Mouse (Mus musculus): ENCODE data around the gene Sgta. TPM values are rescaled to one million over a fixed set of nuclear protein-coding genes. Genes with fewer than 3 reads are reported as not detected.
"Not testable (repeated sequence)": the region's sequence is repeated elsewhere in the genome, so short reads cannot be mapped to it uniquely, and the experiment has no call there.

Sgta gene
- polyA plus RNA-seq, 1 experiment from 2014 or later, result 171 TPM

DNA sequence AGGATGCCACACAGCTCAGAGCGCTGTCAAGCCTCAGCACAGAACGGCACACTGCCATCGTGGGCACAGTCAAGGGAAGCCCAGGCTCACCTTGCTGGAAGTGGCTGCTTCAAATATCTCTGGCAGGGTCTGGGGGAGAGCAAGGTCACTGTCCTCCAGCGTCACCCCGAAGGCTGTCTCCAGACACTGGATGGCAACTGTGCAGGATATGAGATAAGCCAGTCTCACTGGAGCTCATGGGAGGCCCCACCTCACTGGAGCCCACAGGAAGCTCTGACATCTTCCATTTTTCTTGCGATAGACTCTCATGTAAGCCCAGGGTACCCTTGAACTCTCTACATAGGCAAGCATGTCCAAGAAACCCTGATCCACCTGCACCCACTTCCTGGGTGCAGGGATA is 8.8 kb downstream of the Sgta start:
- H3K4me2 ChIP-seq (ENCODE audit: low read length), result no peak overlapping the region
- peaks cover 64% of the 10 kb centered on the region for H3K36me3 ChIP-seq (ENCODE audit: control insufficient read depth, insufficient read depth, low read length)
- H3K9ac ChIP-seq (ENCODE audit: low read length), result no peak overlapping the region
- ATAC-seq (replicated peaks; ENCODE audit: low FRiP score, low TSS enrichment, low read depth), result no peak
- 93% methylated on average over 6 of the region's 6 CpGs for WGBS
- H3K27ac ChIP-seq (ENCODE audit: low read depth), result no peak overlapping the region
- H3K9me3 ChIP-seq (ENCODE audit: control insufficient read depth, low read length), result no peaks in the 10 kb centered on the region
- H3K27me3 ChIP-seq (replicated peaks; ENCODE audit: control insufficient read depth, insufficient read depth, low read length), result no peaks in the 10 kb centered on the region
- H3K4me3 ChIP-seq (ENCODE audit: low read depth, low read length), result no peak overlapping the region
- no peak for DNase-seq (ENCODE audit: low spot score)
- no peaks in the 10 kb centered on the region for H3K4me1 ChIP-seq (replicated peaks; ENCODE audit: control insufficient read depth, insufficient read depth, low read length)

DNA sequence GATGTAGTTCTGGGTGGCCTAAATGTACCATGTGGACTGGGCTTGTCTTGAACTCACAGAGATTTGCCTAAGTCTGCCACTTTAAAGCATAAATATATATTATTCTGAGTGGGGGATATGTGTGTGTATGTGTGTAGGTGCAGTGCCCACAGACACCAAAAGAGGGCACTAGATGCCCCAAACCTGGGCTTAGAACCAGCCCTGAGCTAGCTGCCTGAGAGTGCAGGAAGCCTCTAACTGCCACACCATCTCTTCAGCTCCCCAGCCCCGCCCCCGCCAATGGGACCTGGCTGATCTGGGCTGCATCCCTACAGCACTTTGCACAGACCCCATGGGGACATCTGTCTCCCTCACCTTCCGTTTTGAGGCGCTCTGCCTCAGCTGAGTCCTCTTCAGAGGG is 9.3 kb downstream of the Sgta start:
- 83% methylated on average over 4 of the region's 4 CpGs for WGBS
- DNase-seq (ENCODE audit: low spot score) (no peak), ATAC-seq (replicated peaks; ENCODE audit: low FRiP score, low TSS enrichment, low read depth) (no peak)
- no peaks in the 10 kb centered on the region for H3K9me3 ChIP-seq (ENCODE audit: control insufficient read depth, low read length)
- no peak overlapping the region for H3K4me2 ChIP-seq (ENCODE audit: low read length)
- H3K36me3 ChIP-seq (ENCODE audit: control insufficient read depth, insufficient read depth, low read length), result peaks cover 69% of the 10 kb centered on the region
- H3K27ac ChIP-seq (ENCODE audit: low read depth), result no peak overlapping the region
- no peak overlapping the region for H3K9ac ChIP-seq (ENCODE audit: low read length)
- no peak overlapping the region for H3K4me3 ChIP-seq (ENCODE audit: low read depth, low read length)
- no peaks in the 10 kb centered on the region for H3K27me3 ChIP-seq (replicated peaks; ENCODE audit: control insufficient read depth, insufficient read depth, low read length)
- no peaks in the 10 kb centered on the region for H3K4me1 ChIP-seq (replicated peaks; ENCODE audit: control insufficient read depth, insufficient read depth, low read length)

DNA sequence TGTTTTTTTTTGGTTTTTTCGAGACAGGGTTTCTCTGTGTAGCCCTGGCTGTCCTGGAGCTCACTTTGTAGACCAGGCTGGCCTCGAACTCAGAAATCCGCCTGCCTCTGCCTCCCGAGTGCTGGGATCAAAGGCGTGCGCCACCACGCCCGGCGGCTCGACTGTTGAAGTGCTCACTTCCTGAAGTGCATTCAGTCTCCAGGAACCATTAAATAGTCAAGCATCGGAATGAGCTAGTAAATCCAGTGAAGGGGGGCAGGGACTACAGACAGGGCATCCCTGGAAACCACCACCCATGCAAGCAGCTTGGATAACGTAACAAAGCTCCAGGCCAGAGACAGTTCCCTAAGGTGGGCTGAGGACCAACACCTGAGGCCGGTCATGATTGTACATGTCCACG is 14.7 kb downstream of the Sgta start:
- H3K4me1 ChIP-seq (replicated peaks; ENCODE audit: control insufficient read depth, insufficient read depth, low read length); H3K27me3 ChIP-seq (replicated peaks; ENCODE audit: control insufficient read depth, insufficient read depth, low read length); H3K4me2 ChIP-seq (ENCODE audit: low read length); H3K9ac ChIP-seq (ENCODE audit: low read length); DNase-seq (ENCODE audit: low spot score); H3K4me3 ChIP-seq (ENCODE audit: low read depth, low read length); H3K27ac ChIP-seq (ENCODE audit: low read depth); ATAC-seq (replicated peaks; ENCODE audit: low FRiP score, low TSS enrichment, low read depth); H3K9me3 ChIP-seq (ENCODE audit: control insufficient read depth, low read length): not testable (repeated sequence)
- WGBS, result 91% methylated on average over 14 of the region's 14 CpGs
- peaks cover 82% of the 10 kb centered on the region for H3K36me3 ChIP-seq (ENCODE audit: control insufficient read depth, insufficient read depth, low read length)

DNA sequence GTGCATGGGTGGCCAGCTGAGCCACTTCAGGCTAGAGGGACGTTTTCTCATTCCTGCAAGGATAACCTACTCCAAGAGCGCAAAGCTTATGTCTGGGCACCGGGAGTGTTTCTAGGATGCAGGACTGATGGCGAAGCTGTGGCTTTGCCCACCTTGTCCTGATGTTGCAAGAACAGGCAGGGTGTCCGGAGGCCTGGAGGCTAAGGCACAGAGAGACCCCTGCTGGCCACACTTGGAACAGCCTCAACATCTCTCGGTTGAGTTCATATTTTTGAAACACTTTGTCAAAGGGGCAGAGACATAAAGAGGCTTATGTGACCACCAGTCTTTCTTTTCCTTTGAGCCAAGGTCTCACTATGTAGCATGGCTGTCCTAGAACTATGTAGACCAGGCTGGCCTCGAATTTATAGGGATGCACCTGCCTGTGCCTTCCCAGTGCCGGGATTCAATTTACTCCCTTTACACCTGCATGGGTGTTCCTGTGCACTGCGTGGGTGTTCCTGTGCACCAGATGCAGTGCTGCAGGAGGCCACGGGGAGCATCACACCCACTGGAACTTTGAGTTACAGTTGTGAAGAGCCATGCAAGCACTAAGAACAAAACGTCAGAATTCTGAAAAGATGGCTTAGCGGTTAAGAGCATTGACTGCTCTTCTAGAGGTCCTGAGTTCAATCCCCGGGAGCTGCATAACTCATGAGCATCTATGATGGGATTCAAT is 18.4 kb downstream of the Sgta start:
- 36% methylated on average over 13 of the region's 13 CpGs for WGBS
- no peak overlapping the region for H3K9ac ChIP-seq (ENCODE audit: low read length)
- no peaks in the 10 kb centered on the region for H3K9me3 ChIP-seq (ENCODE audit: control insufficient read depth, low read length)
- DNase-seq (ENCODE audit: low spot score) (peak; percentile 88), ATAC-seq (replicated peaks; ENCODE audit: low FRiP score, low TSS enrichment, low read depth) (no peak)
- H3K4me1 ChIP-seq (replicated peaks; ENCODE audit: control insufficient read depth, insufficient read depth, low read length), result no peaks in the 10 kb centered on the region
- H3K4me3 ChIP-seq (ENCODE audit: low read depth, low read length), result no peak overlapping the region
- peaks cover 45% of the 10 kb centered on the region for H3K36me3 ChIP-seq (ENCODE audit: control insufficient read depth, insufficient read depth, low read length)
- H3K27me3 ChIP-seq (replicated peaks; ENCODE audit: control insufficient read depth, insufficient read depth, low read length), result no peaks in the 10 kb centered on the region
- no peak overlapping the region for H3K4me2 ChIP-seq (ENCODE audit: low read length)
- no peak overlapping the region for H3K27ac ChIP-seq (ENCODE audit: low read depth)

DNA sequence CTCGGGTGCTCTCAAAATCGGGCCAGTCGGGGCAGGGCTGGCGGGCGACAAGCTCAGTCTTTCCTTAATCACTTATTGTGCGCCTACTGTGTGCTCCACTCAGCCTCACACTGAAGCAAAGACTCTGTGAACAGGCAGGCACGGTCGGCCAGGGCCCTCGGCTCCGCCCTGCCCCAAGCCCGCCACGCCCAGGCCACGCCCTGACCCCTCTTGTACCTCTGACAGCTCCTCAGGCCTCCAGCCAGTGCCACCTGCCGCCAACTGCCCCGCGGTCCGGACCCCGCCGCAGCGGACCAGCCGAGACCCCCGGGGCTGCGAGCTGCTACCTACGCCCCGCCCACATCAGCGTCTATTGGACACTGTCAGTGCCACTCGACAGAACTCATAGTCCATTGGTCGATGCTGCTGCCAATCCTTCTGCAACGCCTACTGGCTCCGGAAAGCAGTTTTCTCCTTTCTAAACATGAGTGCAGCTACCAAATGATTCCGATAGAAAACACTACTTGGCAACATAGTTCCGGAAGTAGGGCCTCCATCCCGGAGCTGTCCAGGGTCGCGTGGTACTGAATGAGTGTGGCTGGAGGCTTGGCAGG is 22.9 kb downstream of the Sgta start, which contains the start of gene Slc39a3:
Gene Slc39a3 (minus strand): TSS at position 439 of the 593 bp plus-strand sequence.
- Histone ChIP-seq H3K27me3 (replicated peaks; ENCODE audit: control insufficient read depth, insufficient read depth, low read length) (no peaks in the 10 kb centered on the region), H3K27ac (ENCODE audit: low read depth) (peak within 1 kb of the TSS; percentile 16; the same call in 1 of the 2 replicates), H3K4me3 (ENCODE audit: low read depth, low read length) (peak within 1 kb of the TSS; percentile 71), H3K9ac (ENCODE audit: low read length) (peak within 1 kb of the TSS; percentile 54), H3K36me3 (ENCODE audit: control insufficient read depth, insufficient read depth, low read length) (0 out of 2 replicates have a peak, but pooled peaks cover under 1% of the 10 kb centered on the region), H3K4me2 (ENCODE audit: low read length) (peak within 1 kb of the TSS; percentile 59), H3K4me1 (replicated peaks; ENCODE audit: control insufficient read depth, insufficient read depth, low read length) (no peaks in the 10 kb centered on the region), H3K9me3 (ENCODE audit: control insufficient read depth, low read length) (no peaks in the 10 kb centered on the region)
- under 1% methylated on average over 35 of the region's 35 CpGs for WGBS
- peak; percentile 99 for ATAC-seq (replicated peaks; ENCODE audit: low FRiP score, low TSS enrichment, low read depth)
- peak; percentile 100 for DNase-seq (ENCODE audit: low spot score)

DNA sequence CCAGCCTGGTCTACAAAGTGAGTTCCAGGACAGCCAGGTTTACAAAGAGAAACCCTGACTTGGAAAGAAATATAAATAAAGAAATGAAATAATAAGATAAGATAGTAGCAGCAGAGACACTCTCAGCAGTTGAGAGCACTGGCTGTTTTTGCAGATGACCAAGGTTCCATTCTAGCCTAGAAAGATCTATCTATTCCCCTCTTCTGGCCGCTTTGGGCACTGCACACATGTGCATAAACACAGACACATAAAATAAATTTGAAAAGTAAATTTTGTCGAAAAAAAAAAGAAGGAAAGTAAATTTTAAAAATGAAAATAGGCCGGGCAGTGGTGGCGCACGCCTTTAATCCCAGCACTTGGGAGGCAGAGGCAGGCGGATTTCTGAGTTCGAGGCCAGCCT is 23.7 kb downstream of the Sgta start:
- H3K9ac ChIP-seq (ENCODE audit: low read length), result no peak overlapping the region
- no peak overlapping the region for H3K4me2 ChIP-seq (ENCODE audit: low read length)
- 0 out of 2 replicates have a peak, but pooled peaks cover 2% of the 10 kb centered on the region for H3K36me3 ChIP-seq (ENCODE audit: control insufficient read depth, insufficient read depth, low read length)
- H3K9me3 ChIP-seq (ENCODE audit: control insufficient read depth, low read length), result no peaks in the 10 kb centered on the region
- no peak overlapping the region for H3K4me3 ChIP-seq (ENCODE audit: low read depth, low read length)
- no peak for ATAC-seq (replicated peaks; ENCODE audit: low FRiP score, low TSS enrichment, low read depth)
- no peaks in the 10 kb centered on the region for H3K27me3 ChIP-seq (replicated peaks; ENCODE audit: control insufficient read depth, insufficient read depth, low read length)
- 79% methylated on average over 7 of the region's 7 CpGs for WGBS
- no peak overlapping the region for H3K27ac ChIP-seq (ENCODE audit: low read depth)
- no peaks in the 10 kb centered on the region for H3K4me1 ChIP-seq (replicated peaks; ENCODE audit: control insufficient read depth, insufficient read depth, low read length)
- DNase-seq (ENCODE audit: low spot score), result no peak

DNA sequence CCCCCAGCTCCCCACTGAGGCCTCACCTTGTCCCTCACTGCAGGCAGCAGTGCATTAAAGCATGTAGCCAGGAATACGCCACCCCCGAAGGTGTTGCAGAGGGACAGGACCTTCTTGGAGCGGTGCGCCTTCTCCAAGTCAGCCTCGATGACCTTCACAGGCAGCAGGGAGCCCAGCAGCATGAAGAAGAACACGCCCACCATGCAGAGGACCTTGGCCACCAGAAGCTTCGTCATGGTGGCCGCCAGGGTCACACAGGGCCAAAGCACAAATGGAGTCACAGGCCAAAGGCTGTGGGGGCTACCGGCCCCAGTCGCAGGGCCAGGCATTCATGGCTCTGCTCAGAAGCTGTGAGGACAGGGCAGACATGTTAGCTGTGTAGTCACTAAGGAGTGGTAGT is 26.4 kb downstream of the Sgta start:
- ATAC-seq (replicated peaks; ENCODE audit: low FRiP score, low TSS enrichment, low read depth), result no peak
- H3K4me1 ChIP-seq (replicated peaks; ENCODE audit: control insufficient read depth, insufficient read depth, low read length), result no peaks in the 10 kb centered on the region

DNA sequence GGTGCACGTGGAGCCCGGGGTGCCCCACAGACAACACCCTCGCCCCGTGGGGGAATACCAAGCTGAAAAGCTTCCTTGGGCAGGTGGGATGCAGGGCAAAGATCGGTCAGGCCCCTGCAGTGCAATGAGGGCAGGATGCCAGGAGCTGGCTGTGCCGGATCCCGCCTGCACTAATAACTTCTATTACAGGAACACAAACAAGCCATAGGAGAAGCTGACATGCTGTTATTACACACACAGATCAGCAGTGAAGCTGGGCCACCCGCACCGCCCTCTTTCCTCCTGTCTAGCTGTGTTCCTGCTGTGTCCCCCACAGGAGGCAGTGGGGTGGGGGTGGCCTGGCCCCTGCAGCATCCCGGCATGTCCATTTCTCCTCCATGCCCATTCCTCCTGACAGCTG is 30.9 kb downstream of the Sgta start:
- Histone ChIP-seq H3K27me3 (replicated peaks; ENCODE audit: control insufficient read depth, insufficient read depth, low read length) (peaks cover 26% of the 10 kb centered on the region), H3K27ac (ENCODE audit: low read depth) (no peak overlapping the region), H3K4me3 (ENCODE audit: low read depth, low read length) (no peak overlapping the region), H3K9me3 (ENCODE audit: control insufficient read depth, low read length) (no peaks in the 10 kb centered on the region), H3K9ac (ENCODE audit: low read length) (no peak overlapping the region), H3K4me1 (replicated peaks; ENCODE audit: control insufficient read depth, insufficient read depth, low read length) (0 out of 2 replicates have a peak, but pooled peaks cover 2% of the 10 kb centered on the region), H3K36me3 (ENCODE audit: control insufficient read depth, insufficient read depth, low read length) (peaks cover 14% of the 10 kb centered on the region), H3K4me2 (ENCODE audit: low read length) (no peak overlapping the region)
- DNase-seq (ENCODE audit: low spot score) (no peak), ATAC-seq (replicated peaks; ENCODE audit: low FRiP score, low TSS enrichment, low read depth) (no peak)
- WGBS, result 73% methylated on average over 10 of the region's 10 CpGs

More for the DNA sequence above, 26.4 kb downstream of the Sgta start:
- no peak overlapping the region for H3K27ac ChIP-seq (ENCODE audit: low read depth)
- H3K4me2 ChIP-seq (ENCODE audit: low read length), result no peak overlapping the region
- WGBS, result 83% methylated on average over 10 of the region's 10 CpGs
- H3K36me3 ChIP-seq (ENCODE audit: control insufficient read depth, insufficient read depth, low read length), result peaks cover 14% of the 10 kb centered on the region
- no peak overlapping the region for H3K4me3 ChIP-seq (ENCODE audit: low read depth, low read length)
- DNase-seq (ENCODE audit: low spot score), result no peak
- H3K9ac ChIP-seq (ENCODE audit: low read length), result no peak overlapping the region
- no peaks in the 10 kb centered on the region for H3K27me3 ChIP-seq (replicated peaks; ENCODE audit: control insufficient read depth, insufficient read depth, low read length)
- no peaks in the 10 kb centered on the region for H3K9me3 ChIP-seq (ENCODE audit: control insufficient read depth, low read length)

DNA sequence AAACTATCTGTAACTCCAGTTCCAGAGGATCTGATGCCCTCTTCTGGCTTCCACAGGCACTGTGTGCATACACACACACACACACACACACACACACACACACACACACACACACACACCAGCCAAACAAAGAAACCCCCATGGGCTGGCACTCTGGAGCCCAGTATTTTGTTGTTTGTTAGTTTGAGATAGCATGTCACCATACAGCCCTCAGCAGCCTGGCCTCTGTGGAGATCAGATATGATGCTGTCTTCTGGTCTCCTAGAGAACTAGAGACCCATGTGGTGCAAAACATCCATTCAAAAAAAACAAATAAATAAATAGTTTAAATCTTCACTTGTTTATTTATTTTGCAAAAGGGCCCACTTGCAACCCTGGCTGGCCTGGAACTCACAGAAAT is 31.8 kb downstream of the Sgta start:
- no peak for DNase-seq (ENCODE audit: low spot score)
- no peak for ATAC-seq (replicated peaks; ENCODE audit: low FRiP score, low TSS enrichment, low read depth)
- 0 out of 2 replicates have a peak, but pooled peaks cover 2% of the 10 kb centered on the region for H3K4me1 ChIP-seq (replicated peaks; ENCODE audit: control insufficient read depth, insufficient read depth, low read length)

More for the DNA sequence above, 31.8 kb downstream of the Sgta start:
- Histone ChIP-seq H3K27ac (ENCODE audit: low read depth) (no peak overlapping the region), H3K4me2 (ENCODE audit: low read length) (no peak overlapping the region), H3K27me3 (replicated peaks; ENCODE audit: control insufficient read depth, insufficient read depth, low read length) (peaks cover 33% of the 10 kb centered on the region), H3K36me3 (ENCODE audit: control insufficient read depth, insufficient read depth, low read length) (peaks cover 14% of the 10 kb centered on the region), H3K9me3 (ENCODE audit: control insufficient read depth, low read length) (no peaks in the 10 kb centered on the region), H3K9ac (ENCODE audit: low read length) (no peak overlapping the region), H3K4me3 (ENCODE audit: low read depth, low read length) (no peak overlapping the region)

Measured in intestine, embryonic 14.5 days (tissue).